21 mouse cellular contexts compared by ENCODE assay signal in the genomic region with DNA sequence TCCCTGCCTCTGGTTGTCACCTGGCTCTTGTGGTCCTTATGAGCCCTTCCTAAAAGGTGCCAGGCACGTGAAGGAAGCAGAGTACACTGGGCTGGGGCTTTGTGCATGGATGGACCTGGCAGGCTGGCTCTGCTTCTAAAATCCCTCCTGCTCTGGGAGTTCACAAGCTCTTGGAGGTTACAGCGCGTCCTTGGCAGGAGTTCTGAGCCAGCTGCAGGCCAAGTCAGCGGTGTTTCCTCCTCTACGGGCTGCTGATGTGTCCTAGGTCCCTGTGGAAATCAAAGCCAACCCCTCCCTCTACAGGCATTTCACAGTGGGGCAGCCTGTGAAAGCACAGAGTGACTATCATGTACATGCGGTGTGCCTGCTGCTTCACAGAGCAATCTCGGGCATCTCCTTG. TPM values are rescaled to one million over a fixed set of nuclear protein-coding genes. Genes with fewer than 3 reads are reported as not detected.
A peak's percentile ranks its signal among the peaks of the same experiment; 100 is the strongest.
DNase-seq lines count a peak whose midpoint lies in the region; ATAC-seq lines count a peak whose summit lies in the region.
"Had no signal": no experiment of that assay in that cellular context is flagged by ENCODE, and none has a peak within 500 bp of the region (broad histone marks: within the 10 kb centered on the region; RNA-seq: fewer than 3 reads in every experiment).

No protein-coding gene starts in this region.

- H3K9ac ChIP-seq in heart, embryonic 11.5 days (ENCODE audit: low read depth, low read length), result no peak overlapping the region
- H3K9ac ChIP-seq: embryonic facial prominence, embryonic 13.5 days; liver, embryonic 14.5 days; stomach, embryonic 15.5 days had no signal

- WGBS in heart, embryonic 11.5 days (ENCODE audit: insufficient replicate concordance), result 76% methylated on average over 7 of the region's 7 CpGs

- no peak overlapping the region for H3K4me2 ChIP-seq in heart, embryonic 11.5 days
- H3K4me2 ChIP-seq: embryonic facial prominence, embryonic 13.5 days; stomach, embryonic 15.5 days had no signal

- ATAC-seq in heart, embryonic 11.5 days (replicated peaks; ENCODE audit: insufficient number of reproducible peaks, low FRiP score, low TSS enrichment), result no peak
- ATAC-seq: hindbrain, postnatal 0 days; lung, postnatal 0 days; midbrain, embryonic 16.5 days had no signal

- DNase-seq in heart, adult 18-20 months, result peak; percentile 65 to 87
- DNase-seq in adrenal gland, postnatal 14 days, result peak; percentile 67
- DNase-seq in gastrocnemius, postnatal 10 days, result peak; percentile 28
- peak; percentile 61 to 67 for DNase-seq in heart, postnatal 36 days
- DNase-seq in kidney, postnatal 36 days, result no peak
- DNase-seq in layer of hippocampus, adult 9-10 months (ENCODE audit: low spot score), result no peak
- DNase-seq: cerebellum, adult 18-20 months; kidney, adult 2 months; kidney, postnatal 4 days; left cerebral cortex, postnatal 4 days; thymus, postnatal 36 days had no signal

- intact Hi-C loops in heart, postnatal 36 days (cut with DNase I), result no loop called here

- H3K9me3 ChIP-seq in heart, embryonic 11.5 days (replicated peaks; ENCODE audit: control insufficient read depth, low read length), result no peaks in the 10 kb centered on the region
- H3K9me3 ChIP-seq: embryonic facial prominence, embryonic 13.5 days; G1E; megakaryocyte, embryonic 14.5 days; stomach, embryonic 15.5 days had no signal

- no peaks in the 10 kb centered on the region for H3K27me3 ChIP-seq in heart, embryonic 11.5 days (ENCODE audit: control insufficient read depth, insufficient read depth, low read length)
- H3K27me3 ChIP-seq: embryonic facial prominence, embryonic 13.5 days; stomach, embryonic 15.5 days had no signal

- no peak overlapping the region for H3K4me3 ChIP-seq in heart, embryonic 11.5 days (ENCODE audit: low read depth, low read length)
- H3K4me3 ChIP-seq: embryonic facial prominence, embryonic 13.5 days; megakaryocyte, embryonic 14.5 days; stomach, embryonic 15.5 days had no signal

- peaks cover 4% of the 10 kb centered on the region; the same call in 1 of the 2 replicates for H3K4me1 ChIP-seq in heart, embryonic 11.5 days (ENCODE audit: control insufficient read depth, insufficient read depth, low read length)
- H3K4me1 ChIP-seq: megakaryocyte, embryonic 14.5 days; stomach, embryonic 15.5 days had no signal

- no peak overlapping the region for H3K27ac ChIP-seq in heart, embryonic 11.5 days (ENCODE audit: low read depth, low read length)
- H3K27ac ChIP-seq: embryonic facial prominence, embryonic 13.5 days; hindbrain, postnatal 0 days; liver, embryonic 14.5 days; stomach, embryonic 15.5 days had no signal

- H3K36me3 ChIP-seq in heart, embryonic 11.5 days (ENCODE audit: control insufficient read depth, insufficient read depth, low read length), result no peaks in the 10 kb centered on the region
- H3K36me3 ChIP-seq: embryonic facial prominence, embryonic 13.5 days; G1E; stomach, embryonic 15.5 days had no signal

RNA-seq across cellular contexts. Expression of gene Twist2, which starts 20.1 kb away (rescaled TPM):
- total RNA-seq in heart, adult 18-20 months (2021), result 1 to 10 TPM in 1 of 2 experiments, under 1 TPM in 1; 0.80 to 1.3 TPM
- polyA plus RNA-seq in heart, embryonic 11.5 days (2014; fragmentation: Nextera tagmentation; extraction: Ambion mirVana), result 5.2 and 6.5 TPM in 2 replicates
- total RNA-seq in adrenal gland, postnatal 14 days (2021), result 1.7 and 2.3 TPM in 2 replicates
- total RNA-seq in gastrocnemius, postnatal 10 days (2021), result 1 to 10 TPM; 3.0 to 4.0 TPM
- 1 to 10 TPM; 1.1 to 1.7 TPM for total RNA-seq in heart, postnatal 36 days (2021)
- total RNA-seq: common myeloid progenitor, adult 5-6 weeks had no signal
- polyA plus RNA-seq: G1E had no signal

Comparison
In these comparisons a context has a peak if more than half of its experiments do, and no peak if none do; other contexts are left out.
1. DNase-seq: peak in heart, adult 18-20 months (2 of 2), adrenal gland, postnatal 14 days (single experiment), gastrocnemius, postnatal 10 days (single experiment) and heart, postnatal 36 days (2 of 2); none in kidney, postnatal 36 days (0 of 2) and layer of hippocampus, adult 9-10 months (single experiment).